Mouse (Mus musculus) ZHBTc4 (cell line): Measurements from ENCODE around the gene Tmbim6.
A peak's percentile ranks its signal among the peaks of the same experiment; 100 is the strongest.

Source experiments
- DNase-seq: peaks from one replicate; pipeline ENCODE4 v3.0.0-alpha.2; 2011; ENCODE audit warnings: low read depth, low spot score

The Tmbim6 gene

DNA sequence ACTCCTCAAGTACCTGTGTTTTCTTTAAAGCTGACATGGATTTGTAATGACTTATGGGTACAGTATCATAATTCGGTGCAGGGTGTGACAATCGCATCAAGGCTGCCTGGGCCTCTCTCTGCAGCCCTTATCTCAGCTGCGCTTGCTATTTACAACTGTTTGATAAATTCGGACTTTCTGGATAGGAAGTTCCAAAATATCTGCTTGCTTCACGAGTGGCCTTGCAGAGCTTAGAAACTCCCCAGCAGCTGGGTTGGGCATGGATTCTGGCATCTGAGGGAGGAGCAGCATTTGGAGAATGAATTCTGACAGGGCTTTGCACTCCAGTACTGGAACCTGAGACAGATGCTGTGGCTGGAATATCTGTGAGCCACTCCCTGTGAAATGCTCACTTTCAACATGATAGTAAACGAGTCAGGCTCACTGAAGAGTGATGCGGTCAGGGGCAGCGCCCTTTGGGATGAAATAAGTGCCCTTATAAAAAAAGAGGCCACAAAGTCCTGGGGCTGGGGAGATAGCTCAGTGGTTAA is 57.1 kb downstream of the Tmbim6 start:
- no peak for DNase-seq

DNA sequence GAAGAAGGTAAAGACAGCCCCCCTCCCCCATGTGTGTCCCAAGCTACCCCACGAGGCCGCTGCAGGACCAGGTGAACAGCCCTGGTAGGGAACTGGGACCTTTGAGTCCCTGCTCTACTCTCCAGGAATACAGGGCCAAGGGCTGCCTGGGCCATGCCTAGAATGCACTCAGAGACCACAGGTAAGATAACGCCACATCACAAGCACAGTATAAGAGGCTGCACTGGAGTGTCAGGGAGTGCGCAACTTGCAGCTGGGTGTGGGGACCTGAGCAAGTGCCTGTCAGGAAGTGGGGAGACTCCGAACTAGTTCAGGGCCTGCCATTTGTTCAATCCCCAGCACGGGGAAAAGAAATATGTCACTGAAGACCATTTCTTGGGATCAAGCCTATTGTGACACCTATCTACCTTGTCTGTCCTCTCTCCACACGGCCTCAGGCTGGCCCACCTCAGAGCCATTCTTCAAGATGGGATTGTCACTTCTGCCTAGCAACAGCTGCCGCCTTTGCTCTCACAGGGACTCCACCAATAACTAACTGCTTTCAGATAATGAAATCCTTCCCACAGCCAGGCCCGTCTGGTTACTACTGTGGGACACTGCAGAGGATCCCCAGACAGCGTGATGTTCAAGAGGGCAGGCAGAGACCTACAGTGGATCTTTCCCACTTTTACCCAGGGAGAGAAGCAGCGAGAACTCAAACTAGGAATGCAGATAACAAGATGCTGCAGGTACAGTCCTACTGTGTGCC is 60.6 kb downstream of the Tmbim6 start:
- no peak for DNase-seq

DNA sequence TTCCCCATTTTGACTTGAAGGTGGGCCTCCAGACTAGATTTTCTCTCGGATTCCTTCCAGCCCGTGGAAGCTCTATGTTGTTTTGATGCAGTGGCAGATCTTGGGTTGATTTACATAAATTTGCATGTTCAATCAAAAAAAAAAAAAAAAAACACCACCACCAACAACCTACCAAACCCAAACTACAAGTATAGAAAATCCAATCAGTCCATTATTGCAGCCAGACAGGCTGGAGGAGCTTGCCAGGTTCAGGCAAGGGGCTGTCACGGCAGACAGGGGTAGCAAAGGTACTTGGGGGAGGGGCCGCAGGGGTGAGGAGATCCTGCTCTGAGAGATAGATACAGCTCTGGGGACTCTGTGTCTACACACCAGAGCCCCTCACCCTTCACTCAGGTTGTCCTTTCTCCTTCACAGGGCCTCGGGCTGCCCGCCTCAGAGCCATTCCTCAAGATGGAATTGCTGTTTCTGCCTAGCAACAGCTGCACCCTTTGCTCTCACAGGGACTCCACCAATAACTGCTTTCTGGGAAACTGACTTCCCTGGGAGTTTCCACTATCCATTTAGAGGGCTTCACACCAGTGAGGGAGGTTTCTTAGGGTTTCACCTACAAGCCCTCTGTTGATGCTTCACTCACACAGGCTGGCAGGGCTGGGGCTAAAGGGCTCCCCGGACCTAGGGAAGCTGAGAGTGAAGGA is 62.0 kb downstream of the Tmbim6 start:
- DNase-seq, result no peak

DNA sequence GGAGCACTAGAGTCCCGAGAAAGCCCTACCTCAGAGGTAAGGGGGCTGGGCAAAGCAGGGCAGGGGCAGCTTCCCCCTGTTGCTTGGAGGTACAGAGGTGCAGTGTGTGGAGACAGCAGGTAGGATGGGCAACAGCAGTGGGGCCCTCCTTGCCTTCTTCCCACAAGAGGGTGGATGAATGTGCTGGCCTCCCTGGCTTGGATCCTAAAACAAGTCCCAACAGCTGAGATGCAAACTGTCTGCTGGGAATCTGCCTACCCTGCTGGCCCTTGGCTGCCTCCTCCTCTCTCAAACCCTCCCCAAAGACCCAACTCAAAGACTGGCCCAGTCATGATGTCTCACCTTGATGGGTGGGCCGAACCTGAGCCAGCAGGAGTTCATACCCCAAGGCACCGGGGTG is 62.7 kb downstream of the Tmbim6 start:
- no peak for DNase-seq

DNA sequence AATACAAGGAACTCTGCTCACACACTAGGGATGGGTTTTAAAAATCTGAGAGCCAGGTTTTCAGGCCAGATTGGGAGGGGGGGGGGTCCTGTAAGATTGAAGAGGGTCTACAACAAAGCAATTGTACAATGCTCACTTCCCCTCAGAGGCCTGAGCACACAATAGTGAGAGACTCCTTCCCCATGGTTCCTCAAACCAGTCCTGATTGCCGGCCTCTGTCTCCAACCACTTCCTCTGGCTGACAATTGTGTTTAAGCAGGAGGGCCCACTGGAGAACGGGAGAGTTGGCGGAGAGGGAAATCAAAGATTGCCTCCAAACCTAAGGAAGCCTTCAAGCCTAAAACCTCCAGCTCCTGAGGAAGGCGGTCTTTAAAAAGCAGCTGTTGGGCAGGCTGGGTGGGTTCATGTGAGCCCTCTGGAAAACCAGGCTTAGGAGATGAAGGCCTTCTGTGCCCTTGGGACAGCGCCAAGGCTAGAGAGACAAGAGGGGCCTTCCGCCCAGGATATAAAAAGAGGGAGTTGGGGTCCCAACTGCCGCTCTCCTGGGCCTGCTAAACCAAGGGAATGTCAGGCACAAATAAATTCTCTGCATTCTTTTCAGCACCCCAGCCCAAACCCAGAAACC is 63.8 kb downstream of the Tmbim6 start:
- no peak for DNase-seq

DNA sequence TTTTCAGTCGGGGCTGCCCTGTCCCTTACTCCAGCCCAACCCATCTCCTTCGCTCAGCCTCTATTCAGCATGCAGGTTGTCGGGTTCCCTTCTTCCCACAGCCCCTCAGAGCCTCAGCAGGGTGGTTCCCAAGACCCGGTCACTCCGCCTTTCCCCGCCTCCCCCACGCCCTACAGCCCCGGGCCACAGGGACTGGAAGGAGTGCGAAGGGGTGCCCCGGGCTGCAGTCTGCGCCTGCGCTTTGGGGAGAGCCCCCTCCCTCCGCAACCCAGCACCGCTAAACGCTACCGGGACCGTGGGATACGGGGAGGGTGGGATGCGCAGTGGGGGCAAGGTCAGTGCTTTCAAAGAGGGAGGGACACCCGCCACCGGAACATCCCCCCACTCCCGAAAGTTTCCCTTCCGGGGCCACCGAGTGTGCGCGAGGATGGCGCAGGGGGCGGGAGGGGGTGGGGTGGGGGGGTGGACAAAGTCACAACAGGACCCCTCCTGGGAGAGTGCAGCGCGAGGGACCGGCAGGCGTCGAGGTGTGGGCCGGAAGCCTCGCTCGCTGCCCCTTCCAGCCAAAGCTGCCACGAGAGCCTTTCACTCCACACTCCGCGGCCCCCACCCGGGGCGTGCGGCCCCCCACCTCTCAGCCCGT is 64.4 kb downstream of the Tmbim6 start:
- peak; percentile 82 for DNase-seq

DNA sequence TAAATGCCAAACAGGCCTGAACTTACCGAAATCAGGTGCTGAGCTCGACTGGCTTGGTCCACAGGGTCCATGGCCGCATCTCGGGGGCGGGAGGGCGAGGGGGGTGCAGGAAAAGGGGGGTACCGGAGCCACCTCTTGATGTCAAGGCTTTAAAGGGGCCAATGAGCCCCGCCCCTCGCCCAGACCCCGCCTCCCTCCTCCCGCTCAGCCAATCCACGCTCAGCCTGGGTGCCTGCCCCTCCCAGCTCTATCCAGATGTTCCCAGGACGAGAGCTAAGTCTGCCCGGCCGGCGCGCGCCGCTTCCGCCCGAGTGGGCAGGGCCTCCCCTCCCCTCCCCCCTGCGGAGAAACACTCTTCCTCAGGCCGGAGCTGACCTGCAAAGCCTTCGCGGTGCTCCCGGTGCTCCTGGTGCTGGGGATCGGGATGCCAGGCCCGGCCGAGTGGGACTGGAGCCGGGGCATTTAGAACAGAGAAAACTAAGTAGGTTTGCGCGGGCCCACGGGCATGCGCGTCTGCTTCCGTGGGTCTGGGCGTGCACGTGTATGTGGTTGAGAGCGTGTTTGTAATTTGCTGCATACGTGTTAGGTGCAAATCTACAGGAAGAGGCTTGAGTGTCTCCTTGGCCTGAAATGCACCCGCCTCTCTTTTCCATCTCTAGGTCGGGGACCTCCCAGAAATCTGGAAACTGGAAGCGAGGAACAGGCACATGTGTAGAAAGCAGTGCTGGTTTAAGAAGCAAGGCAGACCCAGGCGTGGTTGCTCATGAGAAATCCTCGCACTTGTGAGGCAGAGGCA is 65.1 kb downstream of the Tmbim6 start, which contains the start of gene Nckap5l:
Gene Nckap5l, minus strand, starts transcription at position 143 of the 796 bp plus-strand sequence.
- peak; percentile 98 for DNase-seq
